Mouse (Mus musculus) liver, embryonic 14.5 days (tissue): ENCODE results near the gene Coro2a. TPM values are rescaled to one million over a fixed set of nuclear protein-coding genes. Genes with fewer than 3 reads are reported as not detected.
A peak's percentile ranks its signal among the peaks of the same experiment; 100 is the strongest.

Experiments
- ATAC-seq: fragments of 200-750 bp; cut with Nextera tagmentation; 2 replicates; pipeline ENCODE4 v1.8.0; 2017; ENCODE audit warnings: moderate number of reproducible peaks, mild to moderate bottlenecking, moderate library complexity; ENCODE audit not compliant: insufficient read depth
- DNase-seq, 3 experiments: peaks; one replicate each; pipeline ENCODE4 v3.0.0-alpha.2; 2012 to 2013; ENCODE audit warnings: low read depth in 3 of 3, low spot score in 3 of 3
- H3K27ac ChIP-seq: fragments of 300-500 bp; sonication (generic); 2 replicates; pipeline ENCODE4 v1.5.1; 2014; ENCODE audit warnings: moderate library complexity, mild to moderate bottlenecking, control low read depth, inconsistent platforms
- H3K27me3 ChIP-seq: fragments of 300-500 bp; sonication (generic); 2 replicates; pipeline ENCODE4 v1.6.1; 2014; ENCODE audit warnings: mild to moderate bottlenecking, low read length, moderate library complexity; ENCODE audit not compliant: control insufficient read depth, insufficient read depth
- H3K36me3 ChIP-seq: fragments of 300-500 bp; sonication (generic); replicated peaks from 2 replicates; pipeline ENCODE4 v1.6.1; 2014; ENCODE audit warnings: low read depth; ENCODE audit not compliant: control insufficient read depth, insufficient read depth
- H3K4me1 ChIP-seq, 2 experiments: fragments of 200-500 bp in 1 of 2; fragments of 300-500 bp in 1 of 2; sonication (generic) in 1 of 2; replicated peaks; 2 replicates each; pipeline ENCODE4 v1.6.1; 2012 to 2014; ENCODE audit warnings: antibody characterized with exemption in 1 of 2, inconsistent platforms in 1 of 2, low read length in 1 of 2; ENCODE audit not compliant: control insufficient read depth in 2 of 2, insufficient read depth in 2 of 2
- H3K4me2 ChIP-seq: fragments of 300-500 bp; sonication (generic); 2 replicates; pipeline ENCODE4 v1.6.1; 2014; ENCODE audit warnings: low read depth, mild to moderate bottlenecking, control low read depth, moderate library complexity
- H3K4me3 ChIP-seq, 2 experiments: fragments of 200-500 bp in 1 of 2; fragments of 300-500 bp in 1 of 2; sonication (generic) in 1 of 2; 2 replicates each; pipeline ENCODE4 v1.5.1; 2012 to 2014; ENCODE audit warnings: low read depth in 2 of 2, low read length in 2 of 2, mild to moderate bottlenecking in 2 of 2, control low read depth in 1 of 2, inconsistent platforms in 1 of 2, moderate library complexity in 1 of 2; ENCODE audit not compliant: insufficient read depth in 1 of 2
- H3K9ac ChIP-seq: fragments of 300-500 bp; sonication (generic); replicated peaks from 2 replicates; pipeline ENCODE4 v1.6.1; 2014; ENCODE audit warnings: mild to moderate bottlenecking, control low read depth, moderate library complexity
- H3K9me3 ChIP-seq: fragments of 300-500 bp; sonication (generic); 2 replicates; pipeline ENCODE4 v1.6.1; 2016; ENCODE audit warnings: low read length, mixed read lengths; ENCODE audit not compliant: control insufficient read depth
- CTCF ChIP-seq: IDR thresholded peaks from 2 replicates; pipeline ENCODE4 v1.5.1; 2016; ENCODE audit warnings: antibody characterized with exemption, low read depth, control low read depth
- EP300 ChIP-seq: IDR thresholded peaks from 2 replicates; pipeline ENCODE4 v1.6.1; 2016; ENCODE audit warnings: antibody characterized with exemption, low read depth
- WGBS: fragments of 180-500 bp; shearing (Covaris S2); extraction: QIAGEN DNeasy Blood & Tissue Kit; methylation state at CpG from one replicate; pipeline ENCODE4 v1.1.7; 2014; ENCODE audit not compliant: insufficient replicate concordance; 5-methylcytosine and 5-hydroxymethylcytosine counted together
- polyA plus RNA-seq, 2 experiments: library from polyadenylated mRNA; depleted of rRNA in 1 of 2; stranded (reverse) in 1 of 2; unstranded in 1 of 2; fragments of >200 nt; fragmentation: Nextera tagmentation in 1 of 2; extraction: Ambion mirVana in 1 of 2; gene quantifications; 2 replicates each; pipeline versions ENCODE4 v1.2.1 to v1.2.3; 2012 to 2014

Gene Coro2a
- polyA plus RNA-seq, 2 experiments, result 2.6 to 2.7 TPM

- Histone ChIP-seq H3K4me2 (no peak overlapping the region), H3K4me1 (peaks cover 3 to 19% of the 10 kb centered on the region in 2 experiments; a peak in 2 of 4 replicates), H3K9me3 (no peaks in the 10 kb centered on the region), H3K27me3 (no peaks in the 10 kb centered on the region), H3K4me3 (no peak overlapping the region), H3K36me3 (no peaks in the 10 kb centered on the region), H3K9ac (no peak overlapping the region), H3K27ac (no peak overlapping the region)
- ATAC-seq, result peak; percentile 53; the same call in 1 of the 2 replicates
- WGBS, result 48% methylated on average over 10 of the region's 10 CpGs
- TF ChIP-seq CTCF, result no peak
- TF ChIP-seq EP300, result no peak
- DNase-seq, result no peak
Measured at GRCm38 (mm10) chr4:46554295-46555069, 47.5 kb downstream of the Coro2a start.

DNA sequence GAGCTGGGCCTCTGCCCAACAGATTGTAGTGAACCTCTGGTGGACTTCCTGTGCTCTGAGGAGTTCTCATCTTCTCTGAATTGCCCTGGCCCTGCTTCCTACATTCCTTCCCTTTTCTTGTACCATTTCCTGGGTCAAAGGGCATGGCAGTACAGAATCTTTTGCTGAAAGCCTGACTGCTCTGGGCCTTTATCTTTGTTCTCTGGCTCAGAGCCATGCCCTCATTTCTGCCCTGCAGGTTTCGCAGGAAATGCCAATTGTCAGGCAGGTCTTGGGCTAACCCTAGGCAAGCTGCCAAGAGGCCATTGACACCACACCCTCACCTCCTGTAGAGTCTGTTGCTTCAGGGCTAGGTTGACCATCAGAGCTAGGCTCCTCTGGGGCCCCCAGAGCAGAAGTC is 48.1 kb downstream of the Coro2a start:
- Histone ChIP-seq H3K4me3 (no peak overlapping the region), H3K36me3 (no peaks in the 10 kb centered on the region), H3K27ac (no peak overlapping the region), H3K4me2 (no peak overlapping the region), H3K27me3 (no peaks in the 10 kb centered on the region), H3K9ac (no peak overlapping the region), H3K4me1 (peaks cover 0 to 13% of the 10 kb centered on the region in 2 experiments; a peak in 2 of 4 replicates), H3K9me3 (no peaks in the 10 kb centered on the region)
- TF ChIP-seq CTCF, result no peak
- TF ChIP-seq EP300, result no peak
- DNase-seq (no peak), ATAC-seq (no peak)
- WGBS, result 43% methylated on average over 1 of the region's 1 CpGs

- no peak overlapping the region for H3K9ac ChIP-seq
- ATAC-seq, result no peak
- peaks cover 0 to 4% of the 10 kb centered on the region in 2 experiments; a peak in 1 of 4 replicates for H3K4me1 ChIP-seq
- H3K36me3 ChIP-seq, result no peaks in the 10 kb centered on the region
- DNase-seq, result no peak
- no peak overlapping the region for H3K4me3 ChIP-seq
- WGBS, result 40% methylated on average over 8 of the region's 8 CpGs
- no peak overlapping the region for H3K4me2 ChIP-seq
- H3K9me3 ChIP-seq, result no peaks in the 10 kb centered on the region
- H3K27me3 ChIP-seq, result no peaks in the 10 kb centered on the region
- no peak for TF ChIP-seq CTCF
- TF ChIP-seq EP300, result no peak
- no peak overlapping the region for H3K27ac ChIP-seq
Measured at GRCm38 (mm10) chr4:46550406-46550805, 51.6 kb downstream of the Coro2a start.

GRCm38 (mm10) chr4:46549979-46550378 is 52.0 kb downstream of the Coro2a start:
- DNase-seq (no peak), ATAC-seq (no peak)
- no peak overlapping the region for H3K9ac ChIP-seq
- no peak overlapping the region for H3K4me3 ChIP-seq
- H3K36me3 ChIP-seq, result no peaks in the 10 kb centered on the region
- no peak overlapping the region for H3K27ac ChIP-seq
- no peaks in the 10 kb centered on the region for H3K27me3 ChIP-seq
- WGBS, result 52% methylated on average over 10 of the region's 10 CpGs
- H3K4me2 ChIP-seq, result no peak overlapping the region
- H3K9me3 ChIP-seq, result no peaks in the 10 kb centered on the region
- 0 out of 4 replicates have a peak, but pooled peaks cover 0 to 4% of the 10 kb centered on the region in 2 experiments for H3K4me1 ChIP-seq
- TF ChIP-seq EP300 (no peak), CTCF (no peak)

DNA sequence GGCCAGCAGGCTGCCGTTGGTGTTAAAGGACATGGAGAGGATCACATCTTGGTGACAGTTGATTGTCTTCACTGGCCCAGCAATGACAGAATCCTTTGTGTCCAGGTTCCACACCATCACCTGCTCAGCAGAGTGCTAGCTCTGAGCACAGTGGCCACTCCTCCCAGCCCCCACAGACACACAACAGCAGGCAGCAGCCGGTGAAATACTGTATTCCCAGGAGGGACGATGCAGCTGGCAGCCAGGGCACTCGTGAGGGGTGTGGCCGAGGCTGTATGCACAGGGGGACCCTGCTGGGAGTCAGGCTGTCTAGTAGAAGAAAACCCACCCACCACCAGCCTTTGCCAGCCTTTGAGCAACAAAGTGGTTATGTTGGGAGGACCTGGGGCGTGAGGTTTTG is 55.3 kb downstream of the Coro2a start:
- H3K4me2 ChIP-seq, result no peak overlapping the region
- no peaks in the 10 kb centered on the region for H3K9me3 ChIP-seq
- no peaks in the 10 kb centered on the region for H3K36me3 ChIP-seq
- DNase-seq, result no peak
- H3K27ac ChIP-seq, result no peak overlapping the region
- no peaks in the 10 kb centered on the region for H3K4me1 ChIP-seq
- no peak for TF ChIP-seq EP300
- TF ChIP-seq CTCF, result no peak
- 59% methylated on average over 6 of the region's 6 CpGs for WGBS
- H3K27me3 ChIP-seq, result no peaks in the 10 kb centered on the region
- no peak overlapping the region for H3K4me3 ChIP-seq
- ATAC-seq, result no peak
- no peak overlapping the region for H3K9ac ChIP-seq
